ENCODE assay signal across 13 mouse cellular contexts in genomic region chr3:24217476-24217875, GRCm38 (mm10).
"Had no signal": no experiment of that assay in that cellular context is flagged by ENCODE, and none has a peak within 500 bp of the region (broad histone marks: within the 10 kb centered on the region; RNA-seq: fewer than 3 reads in every experiment).

No protein-coding gene starts in this region.

- H3K4me1 ChIP-seq: liver, embryonic 13.5 days had no signal

- H3K9me3 ChIP-seq: liver, embryonic 13.5 days had no signal

- H3K27me3 ChIP-seq: liver, embryonic 13.5 days had no signal

- DNase-seq: kidney, adult 9 months; kidney, postnatal 25 days; liver, embryonic 13.5 days; lung, adult 2 months; lung, postnatal 14 days; lung, postnatal 4 days; midbrain, embryonic 14.5 days; right cerebral cortex, adult 18-20 months; right cerebral cortex, postnatal 14 days; right cerebral cortex, postnatal 4 days; thymus, postnatal 25 days had no signal

- H3K9ac ChIP-seq: liver, embryonic 13.5 days had no signal

- H3K27ac ChIP-seq: kidney, postnatal 0 days; liver, embryonic 13.5 days had no signal

- H3K36me3 ChIP-seq: liver, embryonic 13.5 days had no signal

- H3K4me2 ChIP-seq: liver, embryonic 13.5 days; midbrain, embryonic 11.5 days had no signal

- H3K4me3 ChIP-seq: liver, embryonic 13.5 days had no signal
